Mouse (Mus musculus) forebrain, embryonic 13.5 days (tissue): ENCODE results near the gene Ugt1a9. TPM values are rescaled to one million over a fixed set of nuclear protein-coding genes. Genes with fewer than 3 reads are reported as not detected.

ENCODE experiments used
- ATAC-seq: fragments of 200-750 bp; cut with Nextera tagmentation; 2 replicates; pipeline ENCODE4 v1.8.0; 2017
- H3K27ac ChIP-seq: fragments of 300-500 bp; sonication (generic); 2 replicates; pipeline ENCODE4 v1.5.1; 2015; ENCODE audit warnings: inconsistent platforms, mild to moderate bottlenecking, moderate library complexity
- H3K27me3 ChIP-seq: fragments of 300-500 bp; sonication (generic); 2 replicates; pipeline ENCODE4 v1.6.1; 2015; ENCODE audit warnings: mild to moderate bottlenecking, inconsistent platforms
- H3K36me3 ChIP-seq: fragments of 300-500 bp; sonication (generic); 2 replicates; pipeline ENCODE4 v1.6.1; 2015; ENCODE audit warnings: mild to moderate bottlenecking, inconsistent platforms; ENCODE audit not compliant: poor library complexity, severe bottlenecking
- H3K4me1 ChIP-seq: fragments of 300-500 bp; sonication (generic); 2 replicates; pipeline ENCODE4 v1.6.1; 2015; ENCODE audit warnings: inconsistent platforms
- H3K4me2 ChIP-seq: fragments of 300-500 bp; sonication (generic); 2 replicates; pipeline ENCODE4 v1.6.1; 2015; ENCODE audit warnings: inconsistent platforms, mild to moderate bottlenecking, moderate library complexity
- H3K4me3 ChIP-seq: fragments of 300-500 bp; sonication (generic); 2 replicates; pipeline ENCODE4 v1.5.1; 2015; ENCODE audit warnings: mild to moderate bottlenecking, inconsistent platforms
- H3K9ac ChIP-seq: fragments of 300-500 bp; sonication (generic); 2 replicates; pipeline ENCODE4 v1.6.1; 2015; ENCODE audit warnings: mild to moderate bottlenecking, inconsistent platforms
- H3K9me3 ChIP-seq: fragments of 300-500 bp; sonication (generic); replicated peaks from 2 replicates; pipeline ENCODE4 v1.6.1; 2016; ENCODE audit warnings: inconsistent platforms
- WGBS: fragments of 180-500 bp; shearing (Covaris S2); methylation state at CpG from one replicate; pipeline ENCODE4 v1.1.7; 2015; 5-methylcytosine and 5-hydroxymethylcytosine counted together
- polyA plus RNA-seq: library from polyadenylated mRNA; unstranded; fragments of >200 nt; fragmentation: Nextera tagmentation; extraction: Ambion mirVana; gene quantifications from 2 replicates; pipeline ENCODE4 v1.2.1, GENCODE M21; 2015

The Ugt1a9 gene
- polyA plus RNA-seq, 1 experiment from 2014 or later, result not detected

GRCm38 (mm10) chr1:88253540-88253939 lies 182.9 kb downstream of the Ugt1a9 start:
- WGBS, result 69% methylated on average over 6 of the region's 6 CpGs
- Histone ChIP-seq H3K27ac (no peak overlapping the region), H3K27me3 (no peaks in the 10 kb centered on the region), H3K9ac (no peak overlapping the region), H3K4me3 (no peak overlapping the region), H3K4me2 (no peak overlapping the region), H3K36me3 (no peaks in the 10 kb centered on the region), H3K9me3 (peaks cover 97% of the 10 kb centered on the region), H3K4me1 (no peaks in the 10 kb centered on the region)
- ATAC-seq, result no peak

- WGBS, result 88% methylated on average over 12 of the region's 12 CpGs
- no peak overlapping the region for H3K4me2 ChIP-seq
- H3K27ac ChIP-seq, result no peak overlapping the region
- peaks cover 9% of the 10 kb centered on the region for H3K36me3 ChIP-seq
- H3K27me3 ChIP-seq, result no peaks in the 10 kb centered on the region
- H3K9me3 ChIP-seq, result peaks cover 87% of the 10 kb centered on the region
- no peaks in the 10 kb centered on the region for H3K4me1 ChIP-seq
- ATAC-seq, result no peak
- no peak overlapping the region for H3K9ac ChIP-seq
- H3K4me3 ChIP-seq, result no peak overlapping the region
These were observed 184.3 kb downstream of the Ugt1a9 start for GRCm38 (mm10) chr1:88254793-88255465.

GRCm38 (mm10) chr1:88255466-88255857 lies 184.9 kb downstream of the Ugt1a9 start:
- WGBS, result 63% methylated on average over 2 of the region's 2 CpGs
- H3K4me1 ChIP-seq, result no peaks in the 10 kb centered on the region
- H3K27ac ChIP-seq, result no peak overlapping the region
- H3K27me3 ChIP-seq, result no peaks in the 10 kb centered on the region
- H3K4me3 ChIP-seq, result no peak overlapping the region
- peaks cover 82% of the 10 kb centered on the region for H3K9me3 ChIP-seq
- no peak overlapping the region for H3K4me2 ChIP-seq
- peaks cover 14% of the 10 kb centered on the region for H3K36me3 ChIP-seq
- no peak overlapping the region for H3K9ac ChIP-seq
- no peak for ATAC-seq

- no peak for ATAC-seq
These were observed 185.6 kb downstream of the Ugt1a9 start for GRCm38 (mm10) chr1:88255989-88256754.

GRCm38 (mm10) chr1:88256886-88257663 lies 186.5 kb downstream of the Ugt1a9 start:
- H3K4me3 ChIP-seq, result no peak overlapping the region
- no peak for ATAC-seq
- no peak overlapping the region for H3K9ac ChIP-seq
- no peak overlapping the region for H3K4me2 ChIP-seq
- WGBS, result 82% methylated on average over 10 of the region's 10 CpGs
- no peaks in the 10 kb centered on the region for H3K27me3 ChIP-seq
- H3K36me3 ChIP-seq, result peaks cover 31% of the 10 kb centered on the region
- H3K9me3 ChIP-seq, result peaks cover 69% of the 10 kb centered on the region
- H3K4me1 ChIP-seq, result no peaks in the 10 kb centered on the region
- no peak overlapping the region for H3K27ac ChIP-seq

More at GRCm38 (mm10) chr1:88255989-88256754, 185.6 kb downstream of the Ugt1a9 start:
- Histone ChIP-seq H3K4me3 (no peak overlapping the region), H3K9me3 (peaks cover 75% of the 10 kb centered on the region), H3K27me3 (no peaks in the 10 kb centered on the region), H3K4me2 (no peak overlapping the region), H3K36me3 (peaks cover 22% of the 10 kb centered on the region), H3K27ac (no peak overlapping the region), H3K4me1 (no peaks in the 10 kb centered on the region), H3K9ac (no peak overlapping the region)
- WGBS, result 77% methylated on average over 13 of the region's 13 CpGs

GRCm38 (mm10) chr1:88257681-88258080 lies 187.1 kb downstream of the Ugt1a9 start:
- Histone ChIP-seq H3K27me3 (no peaks in the 10 kb centered on the region), H3K9ac (no peak overlapping the region), H3K36me3 (peaks cover 37% of the 10 kb centered on the region), H3K27ac (no peak overlapping the region), H3K4me1 (no peaks in the 10 kb centered on the region), H3K9me3 (peaks cover 63% of the 10 kb centered on the region), H3K4me3 (no peak overlapping the region), H3K4me2 (no peak overlapping the region)
- 81% methylated on average over 6 of the region's 6 CpGs for WGBS
- ATAC-seq, result no peak

- WGBS, result 75% methylated on average over 6 of the region's 6 CpGs
- Histone ChIP-seq H3K9me3 (peaks cover 56% of the 10 kb centered on the region), H3K27me3 (no peaks in the 10 kb centered on the region), H3K9ac (no peak overlapping the region), H3K4me3 (no peak overlapping the region), H3K4me2 (no peak overlapping the region), H3K27ac (no peak overlapping the region), H3K4me1 (no peaks in the 10 kb centered on the region), H3K36me3 (peaks cover 43% of the 10 kb centered on the region)
- ATAC-seq, result no peak
These were observed 187.8 kb downstream of the Ugt1a9 start for GRCm38 (mm10) chr1:88258361-88258760.

- Histone ChIP-seq H3K9ac (no peak overlapping the region), H3K4me3 (no peak overlapping the region), H3K9me3 (peaks cover 49% of the 10 kb centered on the region), H3K27me3 (no peaks in the 10 kb centered on the region), H3K27ac (no peak overlapping the region), H3K36me3 (peaks cover 50% of the 10 kb centered on the region), H3K4me1 (no peaks in the 10 kb centered on the region), H3K4me2 (no peak overlapping the region)
- WGBS, result 81% methylated on average over 8 of the region's 8 CpGs
- ATAC-seq, result 0 out of 2 replicates have a peak, but pooled peaks have one; percentile 0
These were observed 188.5 kb downstream of the Ugt1a9 start for GRCm38 (mm10) chr1:88258881-88259642.

- no peak overlapping the region for H3K4me2 ChIP-seq
- no peaks in the 10 kb centered on the region for H3K4me1 ChIP-seq
- H3K27ac ChIP-seq, result no peak overlapping the region
- H3K4me3 ChIP-seq, result no peak overlapping the region
- H3K9ac ChIP-seq, result no peak overlapping the region
- 81% methylated on average over 4 of the region's 4 CpGs for WGBS
- ATAC-seq, result 0 out of 2 replicates have a peak, but pooled peaks have one; percentile 1
- H3K27me3 ChIP-seq, result no peaks in the 10 kb centered on the region
- H3K9me3 ChIP-seq, result peaks cover 44% of the 10 kb centered on the region
- peaks cover 56% of the 10 kb centered on the region for H3K36me3 ChIP-seq
These were observed 189.0 kb downstream of the Ugt1a9 start for GRCm38 (mm10) chr1:88259643-88260024.

GRCm38 (mm10) chr1:88260114-88260513 lies 189.5 kb downstream of the Ugt1a9 start:
- Histone ChIP-seq H3K9ac (no peak overlapping the region), H3K4me1 (no peaks in the 10 kb centered on the region), H3K27ac (no peak overlapping the region), H3K4me3 (no peak overlapping the region), H3K9me3 (peaks cover 39% of the 10 kb centered on the region), H3K4me2 (no peak overlapping the region), H3K36me3 (peaks cover 61% of the 10 kb centered on the region), H3K27me3 (no peaks in the 10 kb centered on the region)
- 85% methylated on average over 6 of the region's 6 CpGs for WGBS
- peak; percentile 3; the same call in 1 of the 2 replicates for ATAC-seq

GRCm38 (mm10) chr1:88260604-88261377 lies 190.2 kb downstream of the Ugt1a9 start:
- 85% methylated on average over 10 of the region's 10 CpGs for WGBS
- Histone ChIP-seq H3K36me3 (peaks cover 68% of the 10 kb centered on the region), H3K9me3 (peaks cover 32% of the 10 kb centered on the region), H3K27ac (no peak overlapping the region), H3K4me2 (no peak overlapping the region), H3K4me3 (no peak overlapping the region), H3K9ac (no peak overlapping the region), H3K4me1 (no peaks in the 10 kb centered on the region), H3K27me3 (no peaks in the 10 kb centered on the region)
- ATAC-seq, result no peak
